Mouse (Mus musculus) bone marrow macrophage, adult 2 months (primary cell): ENCODE measurements at regions not wholly inside any gene's neighbourhood (a gene's known extent, or its start where the extent isn't known, plus 50 kb on each side); places are given as distances from the start of the nearest gene placed in this dataset.

Experiments
- H3K27ac ChIP-seq: 2 replicates; pipeline ENCODE4 v1.5.1; 2012; ENCODE audit warnings: low read depth, low read length; ENCODE audit not compliant: insufficient read depth
- H3K4me1 ChIP-seq: 2 replicates; pipeline ENCODE4 v1.6.1; 2012; ENCODE audit warnings: low read length; ENCODE audit not compliant: control insufficient read depth, insufficient read depth
- H3K4me3 ChIP-seq: 2 replicates; pipeline ENCODE4 v1.5.1; 2012; ENCODE audit warnings: mild to moderate bottlenecking, low read length, moderate library complexity; ENCODE audit not compliant: insufficient read depth
- CTCF ChIP-seq: IDR thresholded peaks from 2 replicates; pipeline ENCODE4 v1.5.1; 2012; ENCODE audit warnings: low read depth, mild to moderate bottlenecking, low read length, moderate library complexity
- POLR2A ChIP-seq: IDR thresholded peaks from 2 replicates; pipeline ENCODE4 v1.6.1; 2012; ENCODE audit warnings: mild to moderate bottlenecking, low read depth, low read length, borderline replicate concordance

GRCm38 (mm10) chr6:135433753-135434152, 71.4 kb downstream of the Emp1 start:
- no peak for TF ChIP-seq POLR2A
- TF ChIP-seq CTCF = no peak
- H3K4me3 ChIP-seq = no peak overlapping the region
- no peak overlapping the region for H3K27ac ChIP-seq
- no peaks in the 10 kb centered on the region for H3K4me1 ChIP-seq

- TF ChIP-seq POLR2A = no peak
- no peak for TF ChIP-seq CTCF
- Histone ChIP-seq H3K4me3 (no peak overlapping the region), H3K4me1 (no peaks in the 10 kb centered on the region)
Measured at GRCm38 (mm10) chr6:135436315-135436714, 74.0 kb downstream of the Emp1 start.

GRCm38 (mm10) chr6:135438271-135438670, 75.9 kb downstream of the Emp1 start:
- Histone ChIP-seq H3K4me3 (no peak overlapping the region), H3K4me1 (no peaks in the 10 kb centered on the region), H3K27ac (no peak overlapping the region)
- no peak for TF ChIP-seq POLR2A
- TF ChIP-seq CTCF = no peak

More at GRCm38 (mm10) chr6:135436315-135436714, 74.0 kb downstream of the Emp1 start:
- no peak overlapping the region for H3K27ac ChIP-seq

- no peak for TF ChIP-seq CTCF
- TF ChIP-seq POLR2A = no peak
- H3K27ac ChIP-seq = no peak overlapping the region
Measured at GRCm38 (mm10) chr6:135441126-135441871, 79.0 kb downstream of the Emp1 start.

GRCm38 (mm10) chr6:135444661-135445060, 82.3 kb downstream of the Emp1 start:
- Histone ChIP-seq H3K4me1 (no peaks in the 10 kb centered on the region), H3K27ac (no peak overlapping the region), H3K4me3 (no peak overlapping the region)
- TF ChIP-seq POLR2A (no peak), CTCF (peak; percentile 97)

More at GRCm38 (mm10) chr6:135441126-135441871, 79.0 kb downstream of the Emp1 start:
- Histone ChIP-seq H3K4me1 (no peaks in the 10 kb centered on the region), H3K4me3 (no peak overlapping the region)

DNA sequence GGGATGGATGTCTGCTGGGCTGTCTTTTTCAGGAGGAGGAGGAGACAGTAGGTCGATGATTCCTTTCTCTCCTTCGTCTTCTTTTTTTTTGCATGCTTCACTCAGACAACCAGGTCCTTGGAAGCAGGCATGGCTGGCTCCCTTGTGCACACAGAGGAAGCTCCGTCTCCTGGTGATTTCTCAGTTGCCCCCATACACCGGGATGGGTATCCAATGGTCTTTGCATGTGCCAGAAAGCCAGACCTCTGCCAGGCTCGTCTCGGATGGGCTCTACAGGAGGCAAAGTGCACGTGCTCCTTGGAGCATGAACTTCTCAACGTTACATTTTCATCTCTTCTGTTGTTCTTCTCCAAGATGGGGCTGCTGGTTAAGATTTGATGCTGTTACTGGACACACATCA, 82.7 kb downstream of the Emp1 start:
- Histone ChIP-seq H3K27ac (no peak overlapping the region), H3K4me1 (no peaks in the 10 kb centered on the region; the same call in 1 of the 2 replicates), H3K4me3 (no peak overlapping the region)
- TF ChIP-seq CTCF = no peak
- TF ChIP-seq POLR2A = no peak

GRCm38 (mm10) chr6:135447801-135448200, 85.5 kb downstream of the Emp1 start:
- no peak for TF ChIP-seq POLR2A
- no peak for TF ChIP-seq CTCF
- H3K4me3 ChIP-seq = no peak overlapping the region
- no peak overlapping the region for H3K27ac ChIP-seq
- peaks cover 8% of the 10 kb centered on the region for H3K4me1 ChIP-seq

GRCm38 (mm10) chr6:135449228-135449627, 86.9 kb downstream of the Emp1 start:
- TF ChIP-seq POLR2A (no peak), CTCF (no peak)
- H3K4me3 ChIP-seq = no peak overlapping the region
- no peak overlapping the region for H3K27ac ChIP-seq
- peaks cover 8% of the 10 kb centered on the region for H3K4me1 ChIP-seq

DNA sequence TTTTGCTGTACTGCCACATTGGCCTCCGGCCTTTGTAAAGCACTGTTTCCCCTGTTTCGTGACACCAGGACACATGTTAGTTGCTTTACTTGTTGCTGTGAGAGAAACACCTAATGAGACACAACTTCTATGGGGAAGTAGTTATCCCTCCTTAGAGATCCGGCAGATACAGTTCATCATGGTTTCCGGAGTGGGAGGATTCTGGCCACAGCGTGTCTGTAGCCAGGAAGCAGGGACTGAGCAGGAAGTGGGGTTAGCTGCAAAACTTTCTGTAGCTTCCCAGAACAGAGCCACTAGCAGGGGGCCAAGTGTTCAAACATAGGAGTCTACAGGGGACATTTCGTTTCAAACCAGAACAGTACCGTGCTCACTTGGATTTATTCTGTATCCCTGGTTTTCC, 88.2 kb downstream of the Emp1 start:
- TF ChIP-seq POLR2A (no peak), CTCF (no peak)
- no peak overlapping the region for H3K4me3 ChIP-seq
- H3K27ac ChIP-seq = no peak overlapping the region
- H3K4me1 ChIP-seq = peaks cover 8% of the 10 kb centered on the region

DNA sequence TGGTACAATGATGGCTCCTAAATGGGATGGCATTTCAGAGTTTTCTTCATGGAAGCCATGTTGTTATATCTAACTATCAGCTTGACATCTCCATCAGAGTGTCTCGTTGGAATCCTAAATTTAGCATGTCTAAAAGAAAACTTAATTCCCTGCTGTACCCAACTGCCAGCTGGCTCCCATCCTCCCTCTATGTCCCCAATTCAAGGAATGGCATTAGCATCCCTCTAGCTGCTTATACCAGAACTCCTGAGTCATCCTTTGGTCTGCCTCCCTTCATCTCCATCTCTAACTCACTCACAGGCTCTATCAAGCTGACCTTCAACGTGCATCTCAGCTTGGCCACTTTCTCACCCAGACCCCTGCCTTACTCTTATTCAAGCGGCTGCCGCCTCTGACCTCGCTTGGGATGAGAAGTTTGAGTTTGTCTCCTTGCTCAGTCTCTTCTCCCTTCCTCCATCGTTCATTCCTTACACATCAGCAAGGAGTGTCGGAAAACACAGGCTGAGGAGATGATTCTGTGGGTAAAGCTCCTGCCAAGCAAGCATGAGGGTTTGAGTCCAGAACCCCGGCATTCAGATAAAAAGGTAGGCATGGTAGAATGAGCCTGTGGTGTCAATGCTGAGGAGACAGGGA, 88.9 kb downstream of the Emp1 start:
- no peak for TF ChIP-seq POLR2A
- no peak for TF ChIP-seq CTCF
- H3K27ac ChIP-seq = no peak overlapping the region
- no peak overlapping the region for H3K4me3 ChIP-seq
- H3K4me1 ChIP-seq = peaks cover 8% of the 10 kb centered on the region
